Mouse (Mus musculus): ENCODE measurements around the gene Suz12.

DNA sequence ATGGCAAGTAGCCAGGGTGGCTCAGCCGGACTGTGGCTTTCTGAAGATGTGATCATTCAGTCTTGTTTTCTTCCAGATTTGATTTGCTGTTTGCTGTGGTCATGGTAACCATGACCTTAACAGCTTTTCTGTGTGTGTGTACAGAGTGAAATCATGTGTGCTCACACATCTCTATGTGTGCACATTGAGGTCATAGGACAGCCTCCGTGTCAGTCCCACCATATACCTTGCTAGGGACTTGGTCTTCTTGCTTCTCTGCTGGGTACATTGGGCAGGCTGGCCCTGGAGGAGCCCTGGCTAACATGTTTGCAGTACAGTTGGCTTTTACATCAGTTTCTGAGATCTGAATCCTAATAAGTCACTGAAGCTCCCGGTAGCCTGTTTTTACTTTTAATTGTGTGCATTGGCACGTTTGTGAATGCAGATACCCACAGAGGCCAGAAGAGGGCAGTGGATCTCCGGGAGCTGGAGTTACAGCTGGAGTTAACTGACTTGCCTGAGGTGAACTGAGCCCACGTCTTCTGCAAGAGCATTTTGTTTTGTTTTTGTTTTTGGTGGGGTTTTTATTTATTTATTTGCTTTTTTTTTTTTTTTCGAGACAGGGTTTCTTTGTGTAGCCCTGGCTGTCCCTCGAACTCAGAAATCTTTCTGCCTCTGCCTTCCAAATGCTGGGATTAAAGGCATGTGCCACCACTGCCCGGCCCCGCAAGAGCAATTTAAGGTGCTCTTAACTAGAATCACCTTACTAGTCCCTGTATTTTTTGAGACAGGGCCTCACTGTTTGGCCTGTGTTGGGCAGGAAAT is 49.9 kb downstream of the Suz12 start:
- TF ChIP-seq CTCF (IDR thresholded peaks at IDR 0.05; ENCODE audit: borderline replicate concordance, insufficient read depth, low read depth, low read length) (peak; percentile 52; the same call in 1 of the 2 replicates), POLR2A (IDR thresholded peaks at IDR 0.05; ENCODE audit: borderline replicate concordance, insufficient read depth, low read length) (no peak)
